Mouse (Mus musculus): Measurements from ENCODE around the gene Kxd1. TPM values are rescaled to one million over a fixed set of nuclear protein-coding genes. Genes with fewer than 3 reads are reported as not detected.

Gene Kxd1
- polyA plus RNA-seq, 1 experiment from 2014 or later: 52.6 TPM

GRCm38 (mm10) chr8:70563763-70564387, 36.1 kb upstream of the Kxd1 start:
- Histone ChIP-seq H3K4me3 (ENCODE audit: low read depth, low read length) (no peak overlapping the region), H3K27ac (ENCODE audit: low read depth, low read length) (no peak overlapping the region), H3K9ac (ENCODE audit: low read depth, low read length) (no peak overlapping the region), H3K4me1 (replicated peaks; ENCODE audit: control insufficient read depth, insufficient read depth, low read length) (no peaks in the 10 kb centered on the region), H3K36me3 (ENCODE audit: control insufficient read depth, insufficient read depth, low read length) (no peaks in the 10 kb centered on the region), H3K4me2 (replicated peaks; ENCODE audit: low read depth, low read length) (no peak overlapping the region), H3K27me3 (ENCODE audit: control insufficient read depth, insufficient read depth, low read length) (no peaks in the 10 kb centered on the region), H3K9me3 (ENCODE audit: control insufficient read depth, low read length) (no peaks in the 10 kb centered on the region)
- DNase-seq (ENCODE audit: low spot score) (no peak), ATAC-seq (ENCODE audit: low FRiP score) (no peak)
- WGBS: 92% methylated on average over 6 of the region's 6 CpGs

GRCm38 (mm10) chr8:70562802-70563201, 35.0 kb upstream of the Kxd1 start:
- DNase-seq (ENCODE audit: low spot score) (no peak), ATAC-seq (ENCODE audit: low FRiP score) (no peak)
- Histone ChIP-seq H3K27me3 (ENCODE audit: control insufficient read depth, insufficient read depth, low read length) (no peaks in the 10 kb centered on the region), H3K4me2 (replicated peaks; ENCODE audit: low read depth, low read length) (no peak overlapping the region), H3K4me1 (replicated peaks; ENCODE audit: control insufficient read depth, insufficient read depth, low read length) (no peaks in the 10 kb centered on the region), H3K9ac (ENCODE audit: low read depth, low read length) (no peak overlapping the region), H3K27ac (ENCODE audit: low read depth, low read length) (no peak overlapping the region), H3K36me3 (ENCODE audit: control insufficient read depth, insufficient read depth, low read length) (no peaks in the 10 kb centered on the region), H3K4me3 (ENCODE audit: low read depth, low read length) (no peak overlapping the region), H3K9me3 (ENCODE audit: control insufficient read depth, low read length) (no peaks in the 10 kb centered on the region)
- 76% methylated on average over 3 of the region's 3 CpGs for WGBS

GRCm38 (mm10) chr8:70561809-70562535, 34.2 kb upstream of the Kxd1 start:
- no peak for ATAC-seq (ENCODE audit: low FRiP score)
- Histone ChIP-seq H3K9ac (ENCODE audit: low read depth, low read length) (no peak overlapping the region), H3K4me2 (replicated peaks; ENCODE audit: low read depth, low read length) (no peak overlapping the region), H3K36me3 (ENCODE audit: control insufficient read depth, insufficient read depth, low read length) (no peaks in the 10 kb centered on the region), H3K27me3 (ENCODE audit: control insufficient read depth, insufficient read depth, low read length) (no peaks in the 10 kb centered on the region), H3K4me1 (replicated peaks; ENCODE audit: control insufficient read depth, insufficient read depth, low read length) (no peaks in the 10 kb centered on the region), H3K27ac (ENCODE audit: low read depth, low read length) (no peak overlapping the region), H3K9me3 (ENCODE audit: control insufficient read depth, low read length) (no peaks in the 10 kb centered on the region), H3K4me3 (ENCODE audit: low read depth, low read length) (no peak overlapping the region)
- whole genome bisulfite sequencing: 78% methylated on average over 7 of the region's 7 CpGs
- no peak for DNase-seq (ENCODE audit: low spot score)

- ATAC-seq (ENCODE audit: low FRiP score): no peak
Measured at GRCm38 (mm10) chr8:70561357-70561756, 33.6 kb upstream of the Kxd1 start.

GRCm38 (mm10) chr8:70560564-70560963, 32.8 kb upstream of the Kxd1 start:
- Histone ChIP-seq H3K4me1 (replicated peaks; ENCODE audit: control insufficient read depth, insufficient read depth, low read length) (no peaks in the 10 kb centered on the region), H3K9ac (ENCODE audit: low read depth, low read length) (no peak overlapping the region), H3K27ac (ENCODE audit: low read depth, low read length) (no peak overlapping the region), H3K4me3 (ENCODE audit: low read depth, low read length) (no peak overlapping the region), H3K4me2 (replicated peaks; ENCODE audit: low read depth, low read length) (no peak overlapping the region), H3K9me3 (ENCODE audit: control insufficient read depth, low read length) (no peaks in the 10 kb centered on the region), H3K36me3 (ENCODE audit: control insufficient read depth, insufficient read depth, low read length) (no peaks in the 10 kb centered on the region), H3K27me3 (ENCODE audit: control insufficient read depth, insufficient read depth, low read length) (no peaks in the 10 kb centered on the region)
- DNase-seq (ENCODE audit: low spot score) (no peak), ATAC-seq (ENCODE audit: low FRiP score) (no peak)
- WGBS: 78% methylated on average over 3 of the region's 3 CpGs

More at GRCm38 (mm10) chr8:70561357-70561756, 33.6 kb upstream of the Kxd1 start:
- no peak for DNase-seq (ENCODE audit: low spot score)
- Histone ChIP-seq H3K9ac (ENCODE audit: low read depth, low read length) (no peak overlapping the region), H3K27ac (ENCODE audit: low read depth, low read length) (no peak overlapping the region), H3K9me3 (ENCODE audit: control insufficient read depth, low read length) (no peaks in the 10 kb centered on the region), H3K4me1 (replicated peaks; ENCODE audit: control insufficient read depth, insufficient read depth, low read length) (no peaks in the 10 kb centered on the region), H3K27me3 (ENCODE audit: control insufficient read depth, insufficient read depth, low read length) (no peaks in the 10 kb centered on the region), H3K4me2 (replicated peaks; ENCODE audit: low read depth, low read length) (no peak overlapping the region), H3K4me3 (ENCODE audit: low read depth, low read length) (no peak overlapping the region), H3K36me3 (ENCODE audit: control insufficient read depth, insufficient read depth, low read length) (no peaks in the 10 kb centered on the region)
- WGBS: 66% methylated on average over 4 of the region's 4 CpGs

GRCm38 (mm10) chr8:70560096-70560495, 32.3 kb upstream of the Kxd1 start:
- no peak overlapping the region for H3K9ac ChIP-seq (ENCODE audit: low read depth, low read length)
- ATAC-seq (ENCODE audit: low FRiP score) (no peak), DNase-seq (ENCODE audit: low spot score) (no peak)
- no peak overlapping the region for H3K4me3 ChIP-seq (ENCODE audit: low read depth, low read length)
- H3K9me3 ChIP-seq (ENCODE audit: control insufficient read depth, low read length): no peaks in the 10 kb centered on the region
- no peak overlapping the region for H3K27ac ChIP-seq (ENCODE audit: low read depth, low read length)
- 83% methylated on average over 2 of the region's 2 CpGs for WGBS
- no peaks in the 10 kb centered on the region for H3K27me3 ChIP-seq (ENCODE audit: control insufficient read depth, insufficient read depth, low read length)
- no peaks in the 10 kb centered on the region for H3K36me3 ChIP-seq (ENCODE audit: control insufficient read depth, insufficient read depth, low read length)
- no peaks in the 10 kb centered on the region for H3K4me1 ChIP-seq (replicated peaks; ENCODE audit: control insufficient read depth, insufficient read depth, low read length)
- H3K4me2 ChIP-seq (replicated peaks; ENCODE audit: low read depth, low read length): no peak overlapping the region

- Histone ChIP-seq H3K4me2 (replicated peaks; ENCODE audit: low read depth, low read length) (no peak overlapping the region), H3K27ac (ENCODE audit: low read depth, low read length) (no peak overlapping the region), H3K9ac (ENCODE audit: low read depth, low read length) (no peak overlapping the region), H3K4me1 (replicated peaks; ENCODE audit: control insufficient read depth, insufficient read depth, low read length) (no peaks in the 10 kb centered on the region), H3K27me3 (ENCODE audit: control insufficient read depth, insufficient read depth, low read length) (no peaks in the 10 kb centered on the region), H3K9me3 (ENCODE audit: control insufficient read depth, low read length) (no peaks in the 10 kb centered on the region), H3K36me3 (ENCODE audit: control insufficient read depth, insufficient read depth, low read length) (no peaks in the 10 kb centered on the region), H3K4me3 (ENCODE audit: low read depth, low read length) (no peak overlapping the region)
- no peak for DNase-seq (ENCODE audit: low spot score)
- ATAC-seq (ENCODE audit: low FRiP score): no peak
- WGBS: 81% methylated on average over 3 of the region's 3 CpGs
Measured at GRCm38 (mm10) chr8:70558983-70559382, 31.2 kb upstream of the Kxd1 start.

GRCm38 (mm10) chr8:70558334-70558733, 30.6 kb upstream of the Kxd1 start:
- H3K4me3 ChIP-seq (ENCODE audit: low read depth, low read length): no peak overlapping the region
- no peak overlapping the region for H3K9ac ChIP-seq (ENCODE audit: low read depth, low read length)
- 72% methylated on average over 4 of the region's 4 CpGs for WGBS
- ATAC-seq (ENCODE audit: low FRiP score) (no peak), DNase-seq (ENCODE audit: low spot score) (no peak)
- no peaks in the 10 kb centered on the region for H3K27me3 ChIP-seq (ENCODE audit: control insufficient read depth, insufficient read depth, low read length)
- no peaks in the 10 kb centered on the region for H3K9me3 ChIP-seq (ENCODE audit: control insufficient read depth, low read length)
- H3K27ac ChIP-seq (ENCODE audit: low read depth, low read length): no peak overlapping the region
- H3K4me1 ChIP-seq (replicated peaks; ENCODE audit: control insufficient read depth, insufficient read depth, low read length): no peaks in the 10 kb centered on the region
- H3K36me3 ChIP-seq (ENCODE audit: control insufficient read depth, insufficient read depth, low read length): no peaks in the 10 kb centered on the region
- H3K4me2 ChIP-seq (replicated peaks; ENCODE audit: low read depth, low read length): no peak overlapping the region

Data from hindbrain, embryonic 11.5 days (tissue).